Mouse (Mus musculus) spleen, adult 2 months (tissue): Measurements from ENCODE around the gene Sh2d1a.

ENCODE experiments used
- CTCF ChIP-seq: fragments of 200-500 bp; IDR thresholded peaks from 2 replicates; pipeline ENCODE4 v1.5.1; 2011; ENCODE audit warnings: mild to moderate bottlenecking, inconsistent platforms; ENCODE audit not compliant: insufficient read depth, insufficient read length, insufficient replicate concordance; ENCODE audit errors: extremely low read depth
- POLR2A ChIP-seq: fragments of 200-500 bp; IDR thresholded peaks from 2 replicates; pipeline ENCODE4 v1.6.1; 2011; ENCODE audit warnings: low read depth, low read length, inconsistent platforms

- TF ChIP-seq CTCF (no peak), POLR2A (no peak)
Observed at GRCm38 (mm10) chrX:42548513-42548912, 46.3 kb downstream of the Sh2d1a start.
